Mouse (Mus musculus): ENCODE data around the gene Rpl13. TPM values are rescaled to one million over a fixed set of nuclear protein-coding genes. Genes with fewer than 3 reads are reported as not detected.
"Not testable (repeated sequence)": the region's sequence is repeated elsewhere in the genome, so short reads cannot be mapped to it uniquely, and the experiment has no call there.

Rpl13 gene
- polyA plus RNA-seq, 1 experiment from 2014 or later, result 1,460 TPM

GRCm38 (mm10) chr8:123097216-123097615, 4.9 kb upstream of the Rpl13 start:
- ATAC-seq (ENCODE audit: low FRiP score, low TSS enrichment), result no peak
- H3K36me3 ChIP-seq (ENCODE audit: control insufficient read depth, insufficient read depth, low read length), result peaks cover 20% of the 10 kb centered on the region
- H3K9ac ChIP-seq (ENCODE audit: low read length), result no peak overlapping the region
- H3K4me2 ChIP-seq (replicated peaks; ENCODE audit: low read depth), result no peak overlapping the region
- no peak overlapping the region for H3K27ac ChIP-seq (replicated peaks)
- WGBS, result 89% methylated on average over 11 of the region's 11 CpGs
- H3K27me3 ChIP-seq (ENCODE audit: control insufficient read depth, insufficient read depth, low read length), result no peaks in the 10 kb centered on the region
- H3K9me3 ChIP-seq (ENCODE audit: control insufficient read depth, low read length), result no peaks in the 10 kb centered on the region
- H3K4me3 ChIP-seq (ENCODE audit: low read depth, low read length), result no peak overlapping the region
- no peak for TF ChIP-seq EP300 (optimal IDR thresholded peaks at IDR 0.05)
- TF ChIP-seq CTCF (IDR thresholded peaks at IDR 0.05; ENCODE audit: low read depth), result no peak
- no peak for DNase-seq (ENCODE audit: low spot score)
- 0 out of 2 replicates have a peak, but pooled peaks cover 2% of the 10 kb centered on the region for H3K4me1 ChIP-seq (replicated peaks; ENCODE audit: control insufficient read depth, insufficient read depth)

GRCm38 (mm10) chr8:123097786-123098584, 4.2 kb upstream of the Rpl13 start:
- no peaks in the 10 kb centered on the region for H3K27me3 ChIP-seq (ENCODE audit: control insufficient read depth, insufficient read depth, low read length)
- DNase-seq (ENCODE audit: low spot score) (no peak), ATAC-seq (ENCODE audit: low FRiP score, low TSS enrichment) (no peak)
- no peak for TF ChIP-seq EP300 (optimal IDR thresholded peaks at IDR 0.05)
- peak; percentile 34 for TF ChIP-seq CTCF (IDR thresholded peaks at IDR 0.05; ENCODE audit: low read depth)
- H3K9me3 ChIP-seq (ENCODE audit: control insufficient read depth, low read length), result no peaks in the 10 kb centered on the region
- 0 out of 2 replicates have a peak, but pooled peaks cover 2% of the 10 kb centered on the region for H3K4me1 ChIP-seq (replicated peaks; ENCODE audit: control insufficient read depth, insufficient read depth)
- H3K4me2 ChIP-seq (replicated peaks; ENCODE audit: low read depth), result no peak overlapping the region
- no peak overlapping the region for H3K9ac ChIP-seq (ENCODE audit: low read length)
- H3K27ac ChIP-seq (replicated peaks), result no peak overlapping the region
- no peak overlapping the region for H3K4me3 ChIP-seq (ENCODE audit: low read depth, low read length)
- H3K36me3 ChIP-seq (ENCODE audit: control insufficient read depth, insufficient read depth, low read length), result peaks cover 20% of the 10 kb centered on the region
- WGBS, result 74% methylated on average over 12 of the region's 12 CpGs

GRCm38 (mm10) chr8:123100288-123100687, 1.9 kb upstream of the Rpl13 start:
- no peak overlapping the region for H3K9ac ChIP-seq (ENCODE audit: low read length)
- 49% methylated on average over 8 of the region's 8 CpGs for WGBS
- peaks cover 15% of the 10 kb centered on the region for H3K36me3 ChIP-seq (ENCODE audit: control insufficient read depth, insufficient read depth, low read length)
- peak; percentile 43 for DNase-seq (ENCODE audit: low spot score)
- H3K27me3 ChIP-seq (ENCODE audit: control insufficient read depth, insufficient read depth, low read length), result no peaks in the 10 kb centered on the region
- peak overlapping the region; percentile 63 for H3K27ac ChIP-seq (replicated peaks)
- TF ChIP-seq EP300 (optimal IDR thresholded peaks at IDR 0.05) (peak; percentile 64), CTCF (IDR thresholded peaks at IDR 0.05; ENCODE audit: low read depth) (no peak)
- no peaks in the 10 kb centered on the region for H3K9me3 ChIP-seq (ENCODE audit: control insufficient read depth, low read length)
- no peak overlapping the region for H3K4me2 ChIP-seq (replicated peaks; ENCODE audit: low read depth)
- peak; percentile 62 for ATAC-seq (ENCODE audit: low FRiP score, low TSS enrichment)
- H3K4me1 ChIP-seq (replicated peaks; ENCODE audit: control insufficient read depth, insufficient read depth), result 0 out of 2 replicates have a peak, but pooled peaks cover 6% of the 10 kb centered on the region
- no peak overlapping the region for H3K4me3 ChIP-seq (ENCODE audit: low read depth, low read length)

- no peak overlapping the region; the same call in 1 of the 2 replicates for H3K9ac ChIP-seq (ENCODE audit: low read length)
- 70% methylated on average over 4 of the region's 4 CpGs for WGBS
Measured at GRCm38 (mm10) chr8:123101244-123101643, 906 bp upstream of the Rpl13 start.

GRCm38 (mm10) chr8:123102855-123103254, 705 bp downstream of the Rpl13 start:
- peak overlapping the region; percentile 96 for H3K27ac ChIP-seq (replicated peaks)
- H3K36me3 ChIP-seq (ENCODE audit: control insufficient read depth, insufficient read depth, low read length), result peaks cover 15% of the 10 kb centered on the region
- H3K4me2 ChIP-seq (replicated peaks; ENCODE audit: low read depth), result peak overlapping the region; percentile 76
- not testable (repeated sequence) for H3K9me3 ChIP-seq (ENCODE audit: control insufficient read depth, low read length); ATAC-seq (ENCODE audit: low FRiP score, low TSS enrichment); H3K27me3 ChIP-seq (ENCODE audit: control insufficient read depth, insufficient read depth, low read length); H3K4me1 ChIP-seq (replicated peaks; ENCODE audit: control insufficient read depth, insufficient read depth)
- DNase-seq (ENCODE audit: low spot score), result peak; percentile 27
- 0% methylated on average over 25 of the region's 26 CpGs for WGBS
- H3K9ac ChIP-seq (ENCODE audit: low read length), result peak overlapping the region; percentile 92
- H3K4me3 ChIP-seq (ENCODE audit: low read depth, low read length), result peak overlapping the region; percentile 89

More at GRCm38 (mm10) chr8:123101244-123101643, 906 bp upstream of the Rpl13 start:
- H3K4me2 ChIP-seq (replicated peaks; ENCODE audit: low read depth), result no peak overlapping the region
- H3K27ac ChIP-seq (replicated peaks), result peak overlapping the region; percentile 63; the same call in 1 of the 2 replicates
- DNase-seq (ENCODE audit: low spot score), result no peak
- H3K4me1 ChIP-seq (replicated peaks; ENCODE audit: control insufficient read depth, insufficient read depth), result 0 out of 2 replicates have a peak, but pooled peaks cover 6% of the 10 kb centered on the region
- peaks cover 15% of the 10 kb centered on the region for H3K36me3 ChIP-seq (ENCODE audit: control insufficient read depth, insufficient read depth, low read length)
- H3K9me3 ChIP-seq (ENCODE audit: control insufficient read depth, low read length), result no peaks in the 10 kb centered on the region
- no peak for ATAC-seq (ENCODE audit: low FRiP score, low TSS enrichment)
- H3K27me3 ChIP-seq (ENCODE audit: control insufficient read depth, insufficient read depth, low read length), result no peaks in the 10 kb centered on the region
- TF ChIP-seq EP300 (optimal IDR thresholded peaks at IDR 0.05), result no peak
- TF ChIP-seq CTCF (IDR thresholded peaks at IDR 0.05; ENCODE audit: low read depth), result peak; percentile 30; the same call in 1 of the 2 replicates
- H3K4me3 ChIP-seq (ENCODE audit: low read depth, low read length), result no peak overlapping the region

GRCm38 (mm10) chr8:123103285-123103684, 1.1 kb downstream of the Rpl13 start:
- peak overlapping the region; percentile 92 for H3K9ac ChIP-seq (ENCODE audit: low read length)
- ATAC-seq (ENCODE audit: low FRiP score, low TSS enrichment), result no peak
- H3K36me3 ChIP-seq (ENCODE audit: control insufficient read depth, insufficient read depth, low read length), result peaks cover 13% of the 10 kb centered on the region
- 0 out of 2 replicates have a peak, but pooled peaks cover 6% of the 10 kb centered on the region for H3K4me1 ChIP-seq (replicated peaks; ENCODE audit: control insufficient read depth, insufficient read depth)
- no peaks in the 10 kb centered on the region for H3K9me3 ChIP-seq (ENCODE audit: control insufficient read depth, low read length)
- 12% methylated on average over 14 of the region's 15 CpGs for WGBS
- H3K4me2 ChIP-seq (replicated peaks; ENCODE audit: low read depth), result peak overlapping the region; percentile 76
- TF ChIP-seq EP300 (optimal IDR thresholded peaks at IDR 0.05), result no peak
- TF ChIP-seq CTCF (IDR thresholded peaks at IDR 0.05; ENCODE audit: low read depth), result no peak
- H3K27me3 ChIP-seq (ENCODE audit: control insufficient read depth, insufficient read depth, low read length), result no peaks in the 10 kb centered on the region
- peak overlapping the region; percentile 96 for H3K27ac ChIP-seq (replicated peaks)
- peak overlapping the region; percentile 89 for H3K4me3 ChIP-seq (ENCODE audit: low read depth, low read length)
- no peak for DNase-seq (ENCODE audit: low spot score)
